Mouse (Mus musculus): Measurements from ENCODE around the gene Scaf8. TPM values are rescaled to one million over a fixed set of nuclear protein-coding genes. Genes with fewer than 3 reads are reported as not detected.

The Scaf8 gene
- polyA plus RNA-seq, 1 experiment from 2014 or later = 27.7 TPM

DNA sequence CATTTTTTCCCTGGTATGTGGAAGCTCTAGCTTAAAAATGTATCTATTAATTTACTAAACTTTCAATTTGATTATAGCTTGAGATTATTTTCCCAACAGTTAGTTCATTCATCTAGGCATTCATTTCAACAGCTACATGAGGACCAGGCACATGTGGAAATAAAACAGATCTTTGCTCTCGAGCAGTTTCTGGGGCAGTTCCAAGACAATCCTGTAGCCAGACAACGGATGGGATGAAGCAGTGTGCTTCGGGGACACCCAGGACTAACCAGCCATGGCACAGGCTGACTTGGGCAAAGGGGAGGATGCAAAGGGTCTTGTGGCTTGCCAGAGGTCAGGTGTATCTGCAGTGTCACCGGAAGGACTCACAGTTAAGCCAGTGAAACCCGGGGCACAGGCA, 117.9 kb downstream of the Scaf8 start:
- no peak overlapping the region for H3K4me3 ChIP-seq (ENCODE audit: low read depth, low read length)
- H3K4me1 ChIP-seq (replicated peaks; ENCODE audit: control insufficient read depth, insufficient read depth, low read length) = no peaks in the 10 kb centered on the region
- no peak overlapping the region for H3K27ac ChIP-seq (ENCODE audit: low read depth, low read length)
- H3K9ac ChIP-seq (ENCODE audit: low read length) = no peak overlapping the region
- ATAC-seq (replicated peaks; ENCODE audit: low FRiP score) (no peak), DNase-seq (ENCODE audit: low spot score) (no peak)
- H3K9me3 ChIP-seq (ENCODE audit: control insufficient read depth, low read length) = no peaks in the 10 kb centered on the region
- no peaks in the 10 kb centered on the region for H3K27me3 ChIP-seq (ENCODE audit: control insufficient read depth, insufficient read depth, low read length)
- WGBS = 95% methylated on average over 5 of the region's 5 CpGs
- H3K4me2 ChIP-seq (ENCODE audit: low read depth, low read length, severe bottlenecking) = no peak overlapping the region
- H3K36me3 ChIP-seq (ENCODE audit: control insufficient read depth, insufficient read depth, low read length) = no peaks in the 10 kb centered on the region

DNA sequence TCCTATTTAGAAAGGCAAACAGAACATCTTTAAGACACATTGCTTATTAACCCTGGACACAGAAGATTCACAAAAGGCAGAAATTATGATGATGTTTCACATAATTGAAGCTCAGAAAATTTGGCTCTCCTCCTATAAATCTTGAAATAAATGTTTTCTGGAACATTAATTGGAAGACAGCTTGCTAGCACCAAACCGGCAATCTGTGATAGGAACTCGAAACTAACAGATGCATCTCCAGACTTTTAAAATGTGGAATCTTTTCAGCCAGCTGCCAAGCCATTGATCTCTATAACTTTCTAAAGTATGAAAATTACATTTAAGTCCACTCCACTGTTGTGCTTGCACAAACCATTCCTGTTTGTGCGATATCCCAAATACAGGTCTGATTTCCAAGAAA, 128.9 kb downstream of the Scaf8 start:
- H3K4me1 ChIP-seq (replicated peaks; ENCODE audit: control insufficient read depth, insufficient read depth, low read length) = peaks cover 7% of the 10 kb centered on the region; the same call in 1 of the 2 replicates

DNA sequence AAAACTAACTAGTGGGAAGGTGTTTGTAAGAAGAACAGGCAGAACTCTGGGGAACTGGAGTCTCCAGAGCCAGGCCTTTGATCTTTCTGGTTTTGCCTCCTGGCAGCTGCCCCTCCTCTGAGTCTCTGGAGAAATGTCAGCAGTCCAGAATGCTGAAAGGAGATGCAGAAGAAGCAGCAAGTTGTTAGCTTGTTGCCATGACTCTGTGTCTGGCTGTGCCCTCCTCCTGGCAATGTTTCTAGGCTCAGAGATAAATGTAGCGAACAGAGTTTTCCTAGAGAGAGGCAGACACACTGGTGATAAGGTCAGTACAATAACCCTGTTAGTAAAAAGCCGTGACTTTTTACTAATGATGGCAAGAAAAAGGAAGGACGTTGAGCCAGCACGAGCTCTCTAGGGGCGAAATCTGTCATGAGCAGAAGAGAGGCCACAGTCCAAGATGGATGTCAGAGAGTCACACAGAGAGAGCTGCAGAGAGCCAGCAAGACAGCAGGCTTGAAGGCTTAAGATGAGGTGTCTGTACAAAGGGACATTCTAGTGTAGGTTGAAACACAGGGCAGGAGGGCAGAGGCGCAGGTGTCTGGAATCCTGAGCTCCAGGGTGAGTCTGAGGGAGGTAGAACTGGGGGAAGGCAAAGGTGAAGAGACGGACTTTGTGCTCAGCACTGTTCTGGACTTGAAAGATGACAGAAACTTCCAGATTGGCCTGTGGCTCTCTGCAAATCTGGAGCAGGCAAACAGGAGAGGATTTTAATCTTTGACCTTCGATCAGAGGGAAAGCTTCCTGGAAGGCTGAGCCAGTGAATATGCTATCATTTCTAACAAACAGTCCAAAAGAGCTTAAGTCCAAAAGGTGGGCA, 130.3 kb downstream of the Scaf8 start:
- Histone ChIP-seq H3K9me3 (ENCODE audit: control insufficient read depth, low read length) (no peaks in the 10 kb centered on the region), H3K4me2 (ENCODE audit: low read depth, low read length, severe bottlenecking) (no peak overlapping the region), H3K9ac (ENCODE audit: low read length) (no peak overlapping the region), H3K4me1 (replicated peaks; ENCODE audit: control insufficient read depth, insufficient read depth, low read length) (peaks cover 7% of the 10 kb centered on the region; the same call in 1 of the 2 replicates), H3K4me3 (ENCODE audit: low read depth, low read length) (no peak overlapping the region), H3K27ac (ENCODE audit: low read depth, low read length) (no peak overlapping the region), H3K36me3 (ENCODE audit: control insufficient read depth, insufficient read depth, low read length) (no peaks in the 10 kb centered on the region), H3K27me3 (ENCODE audit: control insufficient read depth, insufficient read depth, low read length) (no peaks in the 10 kb centered on the region)
- ATAC-seq (replicated peaks; ENCODE audit: low FRiP score) (no peak), DNase-seq (ENCODE audit: low spot score) (no peak)
- WGBS = 89% methylated on average over 8 of the region's 8 CpGs

More for the DNA sequence above, 128.9 kb downstream of the Scaf8 start:
- H3K36me3 ChIP-seq (ENCODE audit: control insufficient read depth, insufficient read depth, low read length) = no peaks in the 10 kb centered on the region
- 95% methylated on average over 3 of the region's 3 CpGs for WGBS
- no peak overlapping the region for H3K4me2 ChIP-seq (ENCODE audit: low read depth, low read length, severe bottlenecking)
- ATAC-seq (replicated peaks; ENCODE audit: low FRiP score) = no peak
- no peaks in the 10 kb centered on the region for H3K9me3 ChIP-seq (ENCODE audit: control insufficient read depth, low read length)
- no peak overlapping the region for H3K27ac ChIP-seq (ENCODE audit: low read depth, low read length)
- no peak overlapping the region for H3K4me3 ChIP-seq (ENCODE audit: low read depth, low read length)
- H3K9ac ChIP-seq (ENCODE audit: low read length) = no peak overlapping the region
- DNase-seq (ENCODE audit: low spot score) = no peak
- H3K27me3 ChIP-seq (ENCODE audit: control insufficient read depth, insufficient read depth, low read length) = no peaks in the 10 kb centered on the region

DNA sequence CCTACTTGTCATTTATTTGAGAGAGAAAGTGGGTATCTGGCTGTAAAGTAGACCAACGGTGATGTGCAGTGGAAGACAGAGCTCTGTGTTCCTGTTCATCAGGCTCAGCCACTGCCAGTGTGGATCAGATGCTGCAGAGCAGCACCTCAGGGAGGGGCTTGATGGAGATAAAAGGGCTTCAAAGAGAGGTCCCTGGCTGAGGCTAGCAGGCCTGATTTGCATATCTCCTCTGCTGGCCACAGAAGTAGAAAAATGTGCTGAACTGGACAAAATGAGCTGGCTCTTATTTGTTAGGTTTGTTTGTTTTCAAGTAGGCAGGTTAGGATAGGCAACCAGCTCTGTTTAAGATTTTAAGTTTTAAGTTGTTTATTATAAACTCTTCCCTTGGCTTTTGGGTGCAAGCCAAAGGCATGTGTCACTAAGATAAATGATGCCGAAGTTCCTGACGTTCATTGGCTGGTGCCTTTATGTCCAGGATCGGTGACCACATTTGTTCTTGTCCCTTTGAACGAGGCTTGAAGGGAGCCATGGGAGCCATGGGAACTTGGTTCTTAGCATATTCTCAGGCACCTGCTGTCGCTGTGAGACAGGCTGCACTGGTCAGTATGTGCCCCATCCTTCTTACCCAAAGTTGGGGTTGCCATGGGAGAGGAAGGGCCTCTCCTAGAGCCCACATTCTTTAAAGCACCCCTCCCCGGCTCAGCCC, 132.0 kb downstream of the Scaf8 start:
- H3K9ac ChIP-seq (ENCODE audit: low read length) = no peak overlapping the region
- ATAC-seq (replicated peaks; ENCODE audit: low FRiP score) (no peak), DNase-seq (ENCODE audit: low spot score) (no peak)
- H3K36me3 ChIP-seq (ENCODE audit: control insufficient read depth, insufficient read depth, low read length) = no peaks in the 10 kb centered on the region
- H3K27ac ChIP-seq (ENCODE audit: low read depth, low read length) = no peak overlapping the region
- no peaks in the 10 kb centered on the region for H3K27me3 ChIP-seq (ENCODE audit: control insufficient read depth, insufficient read depth, low read length)
- H3K4me2 ChIP-seq (ENCODE audit: low read depth, low read length, severe bottlenecking) = no peak overlapping the region
- 68% methylated on average over 7 of the region's 7 CpGs for WGBS
- H3K4me3 ChIP-seq (ENCODE audit: low read depth, low read length) = no peak overlapping the region
- no peaks in the 10 kb centered on the region for H3K9me3 ChIP-seq (ENCODE audit: control insufficient read depth, low read length)
- H3K4me1 ChIP-seq (replicated peaks; ENCODE audit: control insufficient read depth, insufficient read depth, low read length) = peaks cover 7% of the 10 kb centered on the region; the same call in 1 of the 2 replicates

Other genes starting within 250 kb of the Scaf8 start
- 6.6 and 7.4 TPM in 2 replicates for gene Tiam2, start 211.6 kb downstream of the Scaf8 start, polyA plus RNA-seq (2014; fragmentation: Nextera tagmentation; extraction: Ambion mirVana)

All from forebrain, embryonic 11.5 days (tissue).